Mouse (Mus musculus) heart, postnatal 0 days (tissue): ENCODE measurements around the gene 9130230L23Rik. TPM values are rescaled to one million over a fixed set of nuclear protein-coding genes. Genes with fewer than 3 reads are reported as not detected.
"Not testable (repeated sequence)": the region's sequence is repeated elsewhere in the genome, so short reads cannot be mapped to it uniquely, and the experiment has no call there.

ENCODE experiments used
- ATAC-seq: fragments of 200-750 bp; cut with Nextera tagmentation; 2 replicates; pipeline ENCODE4 v1.8.0; 2017; ENCODE audit warnings: low read depth, moderate number of reproducible peaks, moderate library complexity; ENCODE audit not compliant: insufficient read depth
- DNase-seq: peaks from one replicate; pipeline ENCODE4 v3.0.0-alpha.2; 2016; ENCODE audit warnings: low spot score
- H3K27ac ChIP-seq: fragments of 300-500 bp; sonication (generic); 2 replicates; pipeline ENCODE4 v1.5.1; 2014; ENCODE audit warnings: low read depth, mild to moderate bottlenecking
- H3K27me3 ChIP-seq: fragments of 300-500 bp; sonication (generic); 2 replicates; pipeline ENCODE4 v1.6.1; 2014; ENCODE audit warnings: low read length, mixed read lengths; ENCODE audit not compliant: control insufficient read depth, insufficient read depth
- H3K36me3 ChIP-seq: fragments of 300-500 bp; sonication (generic); replicated peaks from 2 replicates; pipeline ENCODE4 v1.6.1; 2014; ENCODE audit warnings: low read length, mixed read lengths; ENCODE audit not compliant: control insufficient read depth, insufficient read depth
- H3K4me1 ChIP-seq: fragments of 300-500 bp; sonication (generic); 2 replicates; pipeline ENCODE4 v1.6.1; 2014; ENCODE audit warnings: antibody characterized with exemption; ENCODE audit not compliant: control insufficient read depth, insufficient read depth
- H3K4me2 ChIP-seq: fragments of 300-500 bp; sonication (generic); 2 replicates; pipeline ENCODE4 v1.6.1; 2014; ENCODE audit warnings: low read depth, mild to moderate bottlenecking, low read length, moderate library complexity
- H3K4me3 ChIP-seq: fragments of 300-500 bp; sonication (generic); 2 replicates; pipeline ENCODE4 v1.5.1; 2014; ENCODE audit warnings: low read depth, low read length
- H3K9ac ChIP-seq: fragments of 300-500 bp; sonication (generic); replicated peaks from 2 replicates; pipeline ENCODE4 v1.6.1; 2014; ENCODE audit warnings: low read depth, low read length, mixed read lengths
- H3K9me3 ChIP-seq: fragments of 300-500 bp; sonication (generic); replicated peaks from 2 replicates; pipeline ENCODE4 v1.6.1; 2016; ENCODE audit warnings: low read length; ENCODE audit not compliant: control insufficient read depth
- CTCF ChIP-seq: IDR thresholded peaks from 2 replicates; pipeline ENCODE4 v1.5.1; 2016; ENCODE audit warnings: antibody characterized with exemption, control low read depth, low read depth
- EP300 ChIP-seq: IDR thresholded peaks from 2 replicates; pipeline ENCODE4 v1.6.1; 2016; ENCODE audit warnings: antibody characterized with exemption, low read depth
- WGBS: fragments of 180-500 bp; shearing (Covaris S2); extraction: QIAGEN DNeasy Blood & Tissue Kit; methylation state at CpG from one replicate; pipeline ENCODE4 v1.1.7; 2014; 5-methylcytosine and 5-hydroxymethylcytosine counted together
- polyA plus RNA-seq: library from polyadenylated mRNA; unstranded; fragments of >200 nt; fragmentation: Nextera tagmentation; extraction: Ambion mirVana; gene quantifications from 2 replicates; pipeline ENCODE4 v1.2.1, GENCODE M21; 2015
- total RNA-seq: library from RNA; depleted of rRNA; stranded (reverse); fragments of >200 nt; gene quantifications from 2 replicates; pipeline ENCODE4 v1.2.3, GENCODE M21; 2014; ENCODE audit warnings: low replicate concordance

9130230L23Rik gene
- total and polyA plus RNA-seq, 2 experiments from 2014 or later: 0.26 TPM; not detected in 1

DNA sequence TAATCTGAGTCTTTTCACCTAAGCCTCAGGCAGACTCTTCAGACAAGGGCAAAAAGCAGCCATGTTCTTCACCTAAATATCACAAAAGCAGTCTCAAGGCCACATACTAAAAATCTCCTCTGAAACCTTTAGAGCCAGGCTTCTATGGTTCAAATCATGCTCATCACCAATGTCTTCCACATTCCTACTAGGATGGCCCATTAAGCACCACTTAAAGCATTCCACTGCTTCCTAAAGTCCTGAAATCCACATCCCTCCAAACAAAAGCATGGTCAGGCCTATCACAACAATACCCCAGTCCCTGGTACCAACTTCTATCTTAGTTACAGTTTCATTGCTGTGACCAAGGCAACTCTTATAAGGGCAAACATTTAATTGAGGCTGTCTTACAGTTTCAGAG, 6.3 kb downstream of the 9130230L23Rik start:
- no peak overlapping the region for H3K27ac ChIP-seq
- H3K27me3 ChIP-seq: no peaks in the 10 kb centered on the region
- DNase-seq (no peak), ATAC-seq (no peak)
- no peaks in the 10 kb centered on the region for H3K36me3 ChIP-seq
- no peaks in the 10 kb centered on the region for H3K4me1 ChIP-seq
- H3K9ac ChIP-seq: no peak overlapping the region
- no peak overlapping the region for H3K4me3 ChIP-seq
- TF ChIP-seq CTCF (no peak), EP300 (no peak)
- no peaks in the 10 kb centered on the region for H3K9me3 ChIP-seq
- no peak overlapping the region for H3K4me2 ChIP-seq

GRCm38 (mm10) chr5:65994643-65995042, 9.4 kb downstream of the 9130230L23Rik start:
- no peaks in the 10 kb centered on the region for H3K9me3 ChIP-seq
- H3K27me3 ChIP-seq: no peaks in the 10 kb centered on the region
- ATAC-seq: no peak
- no peak for TF ChIP-seq CTCF
- no peaks in the 10 kb centered on the region for H3K36me3 ChIP-seq
- H3K27ac ChIP-seq: no peak overlapping the region
- DNase-seq: no peak
- H3K4me3 ChIP-seq: no peak overlapping the region
- 60% methylated on average over 6 of the region's 6 CpGs for WGBS
- H3K4me2 ChIP-seq: no peak overlapping the region
- no peaks in the 10 kb centered on the region for H3K4me1 ChIP-seq
- H3K9ac ChIP-seq: no peak overlapping the region

- Histone ChIP-seq H3K4me2 (no peak overlapping the region), H3K4me3 (no peak overlapping the region), H3K9me3 (no peaks in the 10 kb centered on the region), H3K4me1 (no peaks in the 10 kb centered on the region), H3K9ac (no peak overlapping the region), H3K36me3 (no peaks in the 10 kb centered on the region), H3K27ac (no peak overlapping the region), H3K27me3 (no peaks in the 10 kb centered on the region)
- ATAC-seq (no peak), DNase-seq (no peak)
- TF ChIP-seq CTCF (no peak), EP300 (no peak)
- WGBS: 74% methylated on average over 2 of the region's 2 CpGs
Observed at GRCm38 (mm10) chr5:65991191-65991590, 12.9 kb downstream of the 9130230L23Rik start.

- H3K27ac ChIP-seq, H3K4me1 ChIP-seq, H3K27me3 ChIP-seq, ATAC-seq, H3K9me3 ChIP-seq, H3K4me2 ChIP-seq, DNase-seq, H3K9ac ChIP-seq, H3K4me3 ChIP-seq, H3K36me3 ChIP-seq: not testable (repeated sequence)
- WGBS: 73% methylated on average over 3 of the region's 3 CpGs
Observed at GRCm38 (mm10) chr5:65987004-65987403, 17.1 kb downstream of the 9130230L23Rik start.

DNA sequence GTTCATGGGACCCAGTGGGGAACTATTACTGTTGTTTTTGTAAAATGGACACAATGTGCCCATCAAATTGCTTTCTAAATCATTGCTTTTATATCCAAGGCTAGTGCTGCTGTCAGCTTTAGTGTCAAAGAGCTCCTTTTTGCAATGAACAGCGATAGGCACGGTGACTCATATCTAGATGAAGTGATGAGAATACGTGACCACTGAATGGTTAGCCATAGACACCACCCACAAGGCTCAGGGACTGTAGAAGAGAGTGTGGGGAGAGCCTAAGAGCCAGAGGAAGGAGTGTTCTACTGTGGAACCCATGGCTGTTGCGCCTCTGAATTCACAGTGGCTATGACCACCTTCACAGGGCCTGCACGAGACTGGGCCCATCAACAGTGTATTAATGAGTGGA, 17.7 kb downstream of the 9130230L23Rik start:
- TF ChIP-seq CTCF (no peak), EP300 (no peak)
- no peak overlapping the region for H3K27ac ChIP-seq
- H3K27me3 ChIP-seq: no peaks in the 10 kb centered on the region
- ATAC-seq: no peak
- no peak for DNase-seq
- H3K9ac ChIP-seq: no peak overlapping the region
- no peaks in the 10 kb centered on the region for H3K9me3 ChIP-seq
- no peaks in the 10 kb centered on the region for H3K36me3 ChIP-seq
- H3K4me1 ChIP-seq: no peaks in the 10 kb centered on the region
- no peak overlapping the region for H3K4me2 ChIP-seq
- 91% methylated on average over 5 of the region's 5 CpGs for WGBS
- H3K4me3 ChIP-seq: no peak overlapping the region

- no peak for ATAC-seq
- Histone ChIP-seq H3K9me3 (no peaks in the 10 kb centered on the region), H3K4me1 (no peaks in the 10 kb centered on the region), H3K4me3 (no peak overlapping the region), H3K4me2 (no peak overlapping the region), H3K27me3 (no peaks in the 10 kb centered on the region), H3K27ac (no peak overlapping the region), H3K36me3 (no peaks in the 10 kb centered on the region), H3K9ac (no peak overlapping the region)
- TF ChIP-seq CTCF (no peak), EP300 (no peak)
- no peak for DNase-seq
- 85% methylated on average over 13 of the region's 13 CpGs for WGBS
Observed at GRCm38 (mm10) chr5:65975731-65976130, 28.4 kb downstream of the 9130230L23Rik start.
